Mouse (Mus musculus) CD4-positive helper T cell, adult 2 months (primary cell): ENCODE measurements at regions not wholly inside any gene's neighbourhood (a gene's known extent, or its start where the extent isn't known, plus 50 kb on each side); places are given as distances from the start of the nearest gene placed in this dataset.
"Not testable (repeated sequence)": the region's sequence is repeated elsewhere in the genome, so short reads cannot be mapped to it uniquely, and the experiment has no call there.

Experiments
- DNase-seq: peaks from one replicate; pipeline ENCODE4 v3.0.0-alpha.2; 2012; ENCODE audit warnings: low read depth, missing footprints, low spot score

DNA sequence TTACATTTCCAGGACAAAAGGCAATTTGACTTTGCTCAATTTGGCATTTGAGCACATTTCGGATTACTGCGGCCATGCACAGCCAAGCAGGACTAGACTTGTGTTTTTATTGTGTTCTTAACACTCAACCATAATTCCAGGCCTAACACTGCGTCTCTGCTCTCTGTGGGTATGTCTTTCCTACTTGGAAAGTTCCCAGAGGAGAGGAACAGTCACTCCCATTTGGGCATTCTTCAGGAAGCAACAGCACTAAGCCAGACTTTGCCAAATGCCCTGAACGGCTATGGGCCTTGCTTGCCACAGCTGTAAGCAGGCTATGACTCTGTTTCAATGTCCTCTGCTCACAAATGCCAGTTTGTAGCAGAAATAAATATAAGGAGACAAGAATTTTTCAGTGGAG lies 56.5 kb upstream of the Pdk3 start:
- no peak for DNase-seq

DNA sequence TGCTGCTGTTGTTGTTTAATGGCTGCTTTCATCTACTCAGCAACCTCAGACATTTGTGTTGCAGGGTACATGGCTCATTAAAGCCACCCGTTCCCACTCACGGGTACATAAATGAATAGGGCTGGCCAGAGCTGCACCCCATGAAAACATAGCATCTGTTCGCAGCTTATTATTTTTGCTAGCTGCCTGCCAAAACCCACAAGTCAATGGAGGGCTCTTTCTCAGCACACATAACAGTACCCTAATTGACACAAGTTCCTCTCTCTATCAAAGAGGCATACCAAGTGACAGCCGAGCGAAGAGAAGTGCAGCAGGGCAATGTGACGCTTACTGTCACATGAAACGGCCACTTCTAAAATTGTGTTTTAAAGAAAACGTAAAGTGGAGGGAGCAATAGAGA lies 57.0 kb upstream of the Pdk3 start:
- no peak for DNase-seq

DNA sequence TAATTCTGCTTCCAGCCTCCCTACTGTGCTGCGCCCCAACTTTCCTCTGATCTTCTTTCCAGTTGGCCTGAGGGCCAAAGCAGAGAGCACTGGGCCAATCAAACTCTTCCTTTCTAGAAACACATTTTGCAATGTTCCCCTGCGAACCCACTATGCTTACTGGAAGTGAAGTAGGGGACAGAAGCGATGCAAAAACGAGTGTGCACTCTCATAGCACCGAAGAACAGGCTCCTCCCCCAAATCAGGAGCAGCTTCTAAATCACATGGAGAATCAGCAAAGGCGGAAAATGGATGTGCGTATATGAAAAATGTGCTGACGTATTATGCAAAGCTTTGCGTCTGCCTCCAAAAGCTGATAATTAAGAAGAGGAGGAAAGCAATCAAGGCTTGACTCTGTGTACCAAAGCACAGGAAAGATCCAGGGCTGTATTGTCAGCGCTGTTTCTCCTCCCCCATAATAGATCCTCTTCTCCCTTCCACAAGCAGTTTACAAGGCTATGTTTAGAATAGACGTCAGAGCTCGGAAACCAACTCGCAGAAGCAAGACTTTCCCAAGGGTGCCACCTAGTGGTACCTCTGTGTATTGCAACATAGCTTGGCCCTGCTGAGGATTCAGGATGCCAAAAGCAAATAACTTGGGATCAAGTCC lies 57.5 kb upstream of the Pdk3 start:
- peak; percentile 52 for DNase-seq

DNA sequence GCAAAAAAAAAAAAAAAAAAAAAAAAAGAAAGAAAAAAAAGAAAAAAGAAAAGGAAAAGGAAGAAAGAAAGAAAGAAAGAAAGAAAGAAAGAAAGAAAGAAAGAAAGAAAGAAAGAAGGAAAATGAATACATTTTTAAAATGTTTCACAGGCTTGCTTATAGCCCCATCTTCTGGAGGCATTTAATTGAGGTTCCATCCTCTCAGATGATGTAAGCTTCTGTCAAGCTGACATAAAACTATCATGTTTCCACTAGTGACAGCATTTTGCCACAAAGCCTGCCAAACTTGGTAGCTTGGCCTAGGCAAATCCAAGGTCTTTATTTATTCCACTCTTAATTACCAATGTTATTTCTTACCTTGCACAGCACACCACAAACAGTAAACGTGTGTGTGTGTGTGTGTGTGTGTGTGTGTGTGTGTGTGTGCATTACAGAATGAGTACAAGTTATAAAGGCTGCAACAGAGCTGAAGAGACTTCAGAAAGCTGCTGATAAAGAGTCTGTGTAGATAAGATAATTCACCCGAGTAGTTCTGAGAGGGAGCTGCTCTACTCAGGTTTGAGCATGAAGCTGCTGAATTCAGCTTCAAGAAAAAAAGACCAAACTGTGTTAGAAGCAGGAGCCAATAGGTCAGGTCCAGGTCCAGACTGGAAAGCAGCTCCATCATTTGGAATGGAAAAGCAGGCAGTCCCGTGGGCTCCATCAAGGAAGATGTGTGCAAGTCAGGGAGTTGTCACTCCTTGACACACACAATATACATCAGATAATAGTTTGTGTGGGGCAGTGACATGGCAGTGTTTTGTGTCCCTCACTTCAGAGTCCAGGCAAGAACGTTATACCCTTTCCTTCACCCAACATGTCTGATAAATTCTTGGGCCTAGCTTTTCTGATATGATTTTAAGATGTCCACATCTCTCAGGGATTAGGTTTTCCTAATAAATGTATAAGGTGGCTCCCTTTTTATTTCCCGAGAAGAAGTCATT lies 65.1 kb upstream of the Pdk3 start:
- DNase-seq: no peak

DNA sequence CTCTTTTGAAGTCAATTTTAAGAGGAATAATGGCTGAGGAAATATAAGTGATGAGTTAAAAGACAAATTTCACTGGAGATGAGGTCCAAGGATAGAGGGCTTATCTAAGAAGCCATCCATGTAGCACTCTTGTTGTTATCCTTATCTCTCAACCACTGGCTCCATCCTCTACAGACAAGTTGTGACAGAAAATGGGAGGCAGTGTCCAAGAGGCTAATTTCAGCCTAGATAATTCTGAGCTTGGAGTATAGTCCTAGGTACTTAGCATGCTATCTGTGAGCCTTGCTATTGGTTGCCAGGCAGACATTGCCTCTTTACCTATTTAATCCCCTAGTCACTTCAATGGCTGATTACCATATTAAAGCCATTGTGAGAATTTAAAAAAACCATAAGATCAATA lies 65.2 kb upstream of the AU015836 start:
- DNase-seq: no peak

DNA sequence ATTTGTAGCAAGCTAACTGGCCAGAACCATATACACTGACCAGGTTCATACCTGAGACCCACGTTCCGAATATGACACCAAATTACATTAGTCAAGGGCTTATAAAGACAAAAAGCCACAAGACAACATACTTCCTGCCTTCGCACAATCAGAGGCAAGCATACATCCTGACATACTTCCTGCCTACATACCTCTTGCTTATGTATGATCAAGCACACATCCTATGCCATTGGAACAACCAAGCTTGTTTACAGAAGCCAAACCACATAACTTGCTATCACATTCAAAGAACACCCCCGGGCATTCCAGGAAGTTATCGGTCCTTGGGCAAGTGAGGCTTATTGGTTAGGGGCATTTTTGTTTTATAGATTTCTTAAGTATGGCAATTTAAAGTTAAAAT lies 62.9 kb upstream of the AU015836 start:
- peak; percentile 24 for DNase-seq

DNA sequence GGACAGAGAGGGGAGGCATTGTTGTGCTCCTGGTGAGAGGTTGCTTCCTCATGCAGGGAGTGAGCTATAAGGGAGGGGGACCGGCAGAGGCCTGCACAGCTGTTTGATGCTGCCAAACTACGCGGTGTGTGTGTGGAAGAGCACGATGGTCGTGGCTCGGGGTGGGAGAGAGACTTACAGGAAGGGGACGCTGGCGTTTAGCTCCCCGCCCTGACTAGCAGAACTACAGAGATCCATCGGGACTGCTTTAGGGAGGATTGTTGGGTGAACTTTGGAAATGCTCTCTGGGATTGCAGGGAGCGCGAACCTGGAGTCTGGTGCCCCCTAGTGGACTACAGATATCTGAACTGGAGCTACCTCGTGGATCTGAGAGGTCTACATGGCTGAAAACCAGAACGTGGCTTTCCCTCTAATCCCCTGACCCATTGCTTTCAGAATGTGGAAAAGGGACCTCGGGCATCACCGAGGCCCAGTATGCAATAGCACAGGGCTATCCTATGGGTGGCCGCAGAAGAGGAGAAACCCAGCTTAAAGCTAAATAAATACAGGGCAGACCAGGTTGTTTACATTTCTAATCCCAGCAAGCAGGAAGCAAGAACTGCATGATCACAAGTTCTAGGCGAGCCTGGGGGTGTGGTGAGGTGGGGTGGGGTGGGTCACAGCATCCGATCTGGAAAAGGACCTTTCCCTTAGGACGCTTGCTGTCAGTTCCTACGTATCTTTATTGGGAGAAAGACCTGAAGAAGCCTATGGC lies 57.2 kb upstream of the AU015836 start:
- peak; percentile 37 for DNase-seq

DNA sequence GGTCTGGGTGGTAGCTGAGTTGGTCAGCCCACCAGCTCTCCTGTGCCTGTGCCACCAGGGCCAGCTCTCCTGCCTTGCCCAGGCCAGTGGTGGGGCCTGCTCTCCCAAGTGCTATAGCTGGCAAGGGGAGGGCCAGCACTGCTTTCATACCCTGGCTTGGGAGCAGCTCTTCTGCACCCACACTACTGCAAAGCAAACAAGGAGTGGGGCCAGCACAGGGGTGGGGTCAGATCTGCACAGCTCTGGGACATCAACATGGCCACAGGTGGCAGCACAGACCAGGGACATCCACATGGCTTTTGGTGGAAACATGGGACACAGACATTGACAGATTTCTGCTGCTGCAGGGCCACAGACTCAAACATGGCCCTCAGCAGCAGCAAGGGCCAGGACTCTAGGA lies 52.9 kb upstream of the AU015836 start:
- no peak for DNase-seq

DNA sequence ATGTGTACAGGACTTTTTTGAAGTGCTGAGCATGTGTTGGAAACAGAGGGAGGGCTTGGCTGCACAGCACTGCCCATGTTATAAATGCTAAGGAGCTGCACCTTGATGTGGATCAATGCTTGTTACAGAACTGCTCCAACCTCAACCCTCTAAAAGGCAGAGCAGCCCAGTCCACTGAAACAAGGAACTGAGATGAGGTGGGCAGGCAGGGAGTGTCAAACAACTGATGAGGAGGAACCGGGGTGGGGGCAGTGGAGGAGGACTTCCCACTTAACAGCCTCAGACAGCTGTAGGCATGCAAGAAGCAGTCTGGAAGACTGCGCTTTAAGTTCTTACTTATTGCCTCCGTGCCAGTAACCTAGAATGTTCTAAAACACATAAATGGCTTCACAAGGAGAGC lies 51.1 kb upstream of the AU015836 start:
- DNase-seq: not testable (repeated sequence)
